Mouse (Mus musculus): ENCODE measurements around the gene Bag5. TPM values are rescaled to one million over a fixed set of nuclear protein-coding genes. Genes with fewer than 3 reads are reported as not detected.

Gene Bag5
- polyA plus RNA-seq, 1 experiment from 2014 or later = 65.3 TPM

GRCm38 (mm10) chr12:111694880-111695804 lies 17.9 kb downstream of the Bag5 start:
- no peaks in the 10 kb centered on the region for H3K9me3 ChIP-seq (ENCODE audit: control insufficient read depth, low read length)
- no peaks in the 10 kb centered on the region for H3K36me3 ChIP-seq (ENCODE audit: control insufficient read depth, insufficient read depth, low read length)
- peaks cover 53% of the 10 kb centered on the region for H3K4me1 ChIP-seq (ENCODE audit: control insufficient read depth, insufficient read depth, low read depth, low read length)
- 31% methylated on average over 13 of the region's 13 CpGs for WGBS
- H3K27me3 ChIP-seq (replicated peaks; ENCODE audit: control insufficient read depth, insufficient read depth, low read length) = no peaks in the 10 kb centered on the region
- ATAC-seq = peak; percentile 65
- peak overlapping the region; percentile 83 for H3K27ac ChIP-seq (ENCODE audit: low read depth, low read length)
- H3K9ac ChIP-seq (ENCODE audit: low read depth, low read length) = peak overlapping the region; percentile 54
- no peak overlapping the region for H3K4me3 ChIP-seq (ENCODE audit: low read length)
- peak overlapping the region; percentile 30; the same call in 1 of the 2 replicates for H3K4me2 ChIP-seq (ENCODE audit: low read length)

DNA sequence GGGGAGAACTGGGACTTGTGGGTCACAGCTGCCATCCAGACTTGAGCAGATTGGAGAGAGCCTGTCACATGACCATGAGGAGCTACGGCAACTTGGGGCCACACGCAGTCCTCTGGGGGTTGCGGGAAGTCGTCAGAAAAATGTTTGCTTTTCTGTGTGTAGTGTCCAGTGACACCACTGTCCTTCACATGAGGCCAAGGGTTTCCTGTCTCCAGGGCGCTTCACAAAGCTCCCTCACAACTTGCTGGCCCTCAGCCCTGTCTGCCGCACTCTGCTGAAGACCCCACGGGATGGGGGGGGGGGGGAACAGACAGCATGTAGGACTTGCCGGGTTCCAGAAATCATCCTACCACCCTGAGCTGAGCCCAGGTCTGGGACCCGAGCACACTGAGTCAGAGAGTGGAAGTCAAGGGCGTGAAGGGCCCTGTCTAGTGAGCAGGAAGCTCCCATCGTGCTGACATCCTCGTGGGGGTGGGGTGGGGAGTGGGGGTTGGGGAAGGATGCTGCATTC lies 18.7 kb downstream of the Bag5 start:
- 4% methylated on average over 12 of the region's 12 CpGs for WGBS
- Histone ChIP-seq H3K9ac (ENCODE audit: low read depth, low read length) (peak overlapping the region; percentile 54), H3K4me3 (ENCODE audit: low read length) (no peak overlapping the region), H3K4me1 (ENCODE audit: control insufficient read depth, insufficient read depth, low read depth, low read length) (peaks cover 53% of the 10 kb centered on the region), H3K9me3 (ENCODE audit: control insufficient read depth, low read length) (no peaks in the 10 kb centered on the region), H3K27ac (ENCODE audit: low read depth, low read length) (peak overlapping the region; percentile 83), H3K4me2 (ENCODE audit: low read length) (peak overlapping the region; percentile 34), H3K27me3 (replicated peaks; ENCODE audit: control insufficient read depth, insufficient read depth, low read length) (no peaks in the 10 kb centered on the region), H3K36me3 (ENCODE audit: control insufficient read depth, insufficient read depth, low read length) (no peaks in the 10 kb centered on the region)
- peak; percentile 65 for ATAC-seq

- no peak overlapping the region for H3K4me3 ChIP-seq (ENCODE audit: low read length)
- H3K27me3 ChIP-seq (replicated peaks; ENCODE audit: control insufficient read depth, insufficient read depth, low read length) = no peaks in the 10 kb centered on the region
- H3K9me3 ChIP-seq (ENCODE audit: control insufficient read depth, low read length) = no peaks in the 10 kb centered on the region
- peaks cover 53% of the 10 kb centered on the region for H3K4me1 ChIP-seq (ENCODE audit: control insufficient read depth, insufficient read depth, low read depth, low read length)
- 7% methylated on average over 18 of the region's 18 CpGs for WGBS
- peak; percentile 81 for ATAC-seq
- H3K4me2 ChIP-seq (ENCODE audit: low read length) = peak overlapping the region; percentile 34
- H3K27ac ChIP-seq (ENCODE audit: low read depth, low read length) = peak overlapping the region; percentile 83
- no peaks in the 10 kb centered on the region for H3K36me3 ChIP-seq (ENCODE audit: control insufficient read depth, insufficient read depth, low read length)
- H3K9ac ChIP-seq (ENCODE audit: low read depth, low read length) = peak overlapping the region; percentile 39
These were observed 19.5 kb downstream of the Bag5 start for GRCm38 (mm10) chr12:111693341-111694270.

DNA sequence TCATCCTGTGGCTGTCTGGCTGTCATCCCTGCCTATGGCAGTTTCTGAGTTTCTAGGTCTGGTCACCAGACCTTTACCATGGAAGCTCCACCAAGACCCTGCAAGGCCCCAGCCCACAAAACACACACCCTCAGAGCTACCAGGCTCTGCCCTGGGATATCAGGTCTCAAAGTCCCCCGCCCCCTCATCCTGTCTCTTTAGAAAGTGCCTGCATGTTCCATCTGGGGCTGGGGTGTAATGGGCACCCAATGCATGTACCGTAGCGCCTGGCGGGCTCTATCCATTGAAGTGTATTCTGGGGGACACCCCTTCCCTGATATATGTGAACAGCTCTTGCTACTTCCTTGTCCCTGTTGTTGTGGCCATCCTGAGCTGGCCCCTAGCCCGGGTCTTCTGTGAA lies 20.2 kb downstream of the Bag5 start:
- Histone ChIP-seq H3K9me3 (ENCODE audit: control insufficient read depth, low read length) (no peaks in the 10 kb centered on the region), H3K27ac (ENCODE audit: low read depth, low read length) (peak overlapping the region; percentile 83), H3K4me2 (ENCODE audit: low read length) (no peak overlapping the region), H3K4me1 (ENCODE audit: control insufficient read depth, insufficient read depth, low read depth, low read length) (peaks cover 58% of the 10 kb centered on the region), H3K27me3 (replicated peaks; ENCODE audit: control insufficient read depth, insufficient read depth, low read length) (no peaks in the 10 kb centered on the region), H3K9ac (ENCODE audit: low read depth, low read length) (peak overlapping the region; percentile 27; the same call in 1 of the 2 replicates), H3K4me3 (ENCODE audit: low read length) (no peak overlapping the region), H3K36me3 (ENCODE audit: control insufficient read depth, insufficient read depth, low read length) (no peaks in the 10 kb centered on the region)
- 55% methylated on average over 5 of the region's 5 CpGs for WGBS
- no peak for ATAC-seq

GRCm38 (mm10) chr12:111691346-111691872 lies 21.6 kb downstream of the Bag5 start:
- Histone ChIP-seq H3K4me3 (ENCODE audit: low read length) (no peak overlapping the region), H3K27ac (ENCODE audit: low read depth, low read length) (peak overlapping the region; percentile 83), H3K4me2 (ENCODE audit: low read length) (no peak overlapping the region), H3K36me3 (ENCODE audit: control insufficient read depth, insufficient read depth, low read length) (no peaks in the 10 kb centered on the region), H3K9ac (ENCODE audit: low read depth, low read length) (no peak overlapping the region), H3K9me3 (ENCODE audit: control insufficient read depth, low read length) (no peaks in the 10 kb centered on the region), H3K4me1 (ENCODE audit: control insufficient read depth, insufficient read depth, low read depth, low read length) (peaks cover 71% of the 10 kb centered on the region), H3K27me3 (replicated peaks; ENCODE audit: control insufficient read depth, insufficient read depth, low read length) (no peaks in the 10 kb centered on the region)
- WGBS = 9% methylated on average over 5 of the region's 5 CpGs
- ATAC-seq = peak; percentile 53

DNA sequence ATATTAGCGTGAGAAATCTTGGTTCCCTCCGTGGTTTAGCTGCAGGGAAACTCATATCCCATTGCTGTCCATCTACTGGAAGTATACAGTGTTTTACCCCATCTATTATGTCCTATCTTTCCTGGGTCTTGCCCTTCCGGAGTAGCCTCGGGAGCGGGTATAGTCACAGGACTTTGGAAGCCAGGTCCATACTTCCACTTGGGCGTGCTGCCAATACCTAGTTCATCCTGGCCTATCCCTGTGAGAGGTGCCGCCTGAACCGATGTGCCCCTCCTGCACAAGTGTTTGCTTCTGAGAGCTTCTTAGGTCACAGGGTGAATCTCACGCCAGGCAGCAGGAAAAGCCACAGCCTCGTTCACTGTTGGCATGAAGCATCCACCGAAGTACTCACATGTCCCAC lies 23.6 kb downstream of the Bag5 start:
- ATAC-seq = no peak
- H3K27me3 ChIP-seq (replicated peaks; ENCODE audit: control insufficient read depth, insufficient read depth, low read length) = no peaks in the 10 kb centered on the region
- H3K36me3 ChIP-seq (ENCODE audit: control insufficient read depth, insufficient read depth, low read length) = no peaks in the 10 kb centered on the region
- peaks cover 54% of the 10 kb centered on the region for H3K4me1 ChIP-seq (ENCODE audit: control insufficient read depth, insufficient read depth, low read depth, low read length)
- WGBS = 76% methylated on average over 11 of the region's 11 CpGs
- H3K9me3 ChIP-seq (ENCODE audit: control insufficient read depth, low read length) = no peaks in the 10 kb centered on the region
- H3K4me3 ChIP-seq (ENCODE audit: low read length) = no peak overlapping the region
- H3K27ac ChIP-seq (ENCODE audit: low read depth, low read length) = no peak overlapping the region; the same call in 1 of the 2 replicates
- H3K9ac ChIP-seq (ENCODE audit: low read depth, low read length) = no peak overlapping the region
- no peak overlapping the region for H3K4me2 ChIP-seq (ENCODE audit: low read length)

DNA sequence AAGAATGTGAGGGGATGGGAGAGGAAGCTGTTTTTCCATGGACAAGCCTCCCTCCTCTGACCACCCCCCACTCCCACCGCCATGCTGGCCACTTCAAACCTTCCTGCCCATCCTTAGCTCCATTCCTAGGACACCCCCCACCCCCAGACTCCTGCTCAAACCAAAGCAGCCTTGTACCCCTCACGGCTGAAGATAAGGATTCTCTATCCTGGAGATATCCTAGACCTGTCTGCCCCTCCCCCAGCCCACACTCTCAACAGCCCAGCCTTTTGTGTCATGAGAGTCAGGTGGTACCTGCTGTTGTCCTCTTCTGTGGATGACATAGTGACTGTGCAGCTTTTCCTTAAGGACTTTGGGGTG lies 25.0 kb downstream of the Bag5 start:
- H3K9ac ChIP-seq (ENCODE audit: low read depth, low read length) = peak overlapping the region; percentile 18; the same call in 1 of the 2 replicates
- H3K4me2 ChIP-seq (ENCODE audit: low read length) = no peak overlapping the region; the same call in 1 of the 2 replicates

GRCm38 (mm10) chr12:111687350-111688068 lies 25.5 kb downstream of the Bag5 start:
- H3K4me3 ChIP-seq (ENCODE audit: low read length) = no peak overlapping the region
- H3K27me3 ChIP-seq (replicated peaks; ENCODE audit: control insufficient read depth, insufficient read depth, low read length) = no peaks in the 10 kb centered on the region
- H3K9me3 ChIP-seq (ENCODE audit: control insufficient read depth, low read length) = no peaks in the 10 kb centered on the region
- ATAC-seq = peak; percentile 62
- H3K4me2 ChIP-seq (ENCODE audit: low read length) = peak overlapping the region; percentile 0; the same call in 1 of the 2 replicates
- no peaks in the 10 kb centered on the region for H3K36me3 ChIP-seq (ENCODE audit: control insufficient read depth, insufficient read depth, low read length)
- peaks cover 34% of the 10 kb centered on the region for H3K4me1 ChIP-seq (ENCODE audit: control insufficient read depth, insufficient read depth, low read depth, low read length)
- peak overlapping the region; percentile 88 for H3K27ac ChIP-seq (ENCODE audit: low read depth, low read length)
- H3K9ac ChIP-seq (ENCODE audit: low read depth, low read length) = peak overlapping the region; percentile 47
- 9% methylated on average over 14 of the region's 14 CpGs for WGBS

More for the DNA sequence above, 25.0 kb downstream of the Bag5 start:
- no peak overlapping the region for H3K4me3 ChIP-seq (ENCODE audit: low read length)
- H3K27me3 ChIP-seq (replicated peaks; ENCODE audit: control insufficient read depth, insufficient read depth, low read length) = no peaks in the 10 kb centered on the region
- no peaks in the 10 kb centered on the region for H3K36me3 ChIP-seq (ENCODE audit: control insufficient read depth, insufficient read depth, low read length)
- ATAC-seq = no peak
- 23% methylated on average over 2 of the region's 2 CpGs for WGBS
- H3K9me3 ChIP-seq (ENCODE audit: control insufficient read depth, low read length) = no peaks in the 10 kb centered on the region
- peak overlapping the region; percentile 88 for H3K27ac ChIP-seq (ENCODE audit: low read depth, low read length)
- peaks cover 40% of the 10 kb centered on the region for H3K4me1 ChIP-seq (ENCODE audit: control insufficient read depth, insufficient read depth, low read depth, low read length)

Data from hindbrain, embryonic 16.5 days (tissue).